Mouse (Mus musculus): ENCODE results near the gene Ucn2.

Ucn2 gene

DNA sequence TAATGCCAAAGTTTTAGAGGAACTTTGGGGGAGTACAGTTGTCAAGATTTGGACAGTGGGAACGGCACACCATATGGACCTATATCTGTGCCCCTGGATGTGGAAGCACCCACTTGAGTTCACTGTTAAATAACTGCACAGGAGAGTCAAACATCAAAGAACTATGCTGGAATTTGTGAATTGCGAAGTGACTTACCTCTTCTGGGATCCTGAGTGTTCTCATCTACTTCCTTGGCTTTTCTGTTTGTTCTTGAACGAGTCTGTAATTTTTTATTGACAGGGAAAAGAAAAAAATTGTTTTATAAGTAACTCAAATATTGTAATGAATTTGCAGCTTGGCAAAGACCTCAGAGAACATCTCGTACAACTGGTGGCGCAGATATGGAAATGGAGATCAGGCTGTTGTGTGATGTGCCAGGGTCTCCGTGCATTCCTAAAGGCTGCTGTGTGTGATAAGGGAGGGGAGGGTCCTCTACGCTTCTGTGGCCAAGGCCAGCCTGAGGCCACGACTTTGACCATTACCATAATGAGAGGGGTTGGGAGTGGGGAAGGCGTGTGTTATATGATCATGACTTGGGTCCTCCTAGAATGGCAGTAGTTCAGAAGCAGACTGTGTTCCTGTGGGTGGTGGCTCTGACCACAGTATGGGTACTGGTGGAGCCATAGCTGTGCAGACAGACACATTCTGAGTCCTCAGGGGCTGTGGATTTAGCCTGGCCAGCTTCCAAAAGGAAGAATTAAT, 7.0 kb downstream of the Ucn2 start:
- no peak for DNase-seq

- no peak for DNase-seq
These were observed 10.6 kb downstream of the Ucn2 start for GRCm38 (mm10) chr9:108996411-108996810.

- no peak for DNase-seq
These were observed 12.7 kb downstream of the Ucn2 start for GRCm38 (mm10) chr9:108998287-108999166.

- peak; percentile 36 to 52 for DNase-seq
These were observed 13.3 kb downstream of the Ucn2 start for GRCm38 (mm10) chr9:108999167-108999526.

DNA sequence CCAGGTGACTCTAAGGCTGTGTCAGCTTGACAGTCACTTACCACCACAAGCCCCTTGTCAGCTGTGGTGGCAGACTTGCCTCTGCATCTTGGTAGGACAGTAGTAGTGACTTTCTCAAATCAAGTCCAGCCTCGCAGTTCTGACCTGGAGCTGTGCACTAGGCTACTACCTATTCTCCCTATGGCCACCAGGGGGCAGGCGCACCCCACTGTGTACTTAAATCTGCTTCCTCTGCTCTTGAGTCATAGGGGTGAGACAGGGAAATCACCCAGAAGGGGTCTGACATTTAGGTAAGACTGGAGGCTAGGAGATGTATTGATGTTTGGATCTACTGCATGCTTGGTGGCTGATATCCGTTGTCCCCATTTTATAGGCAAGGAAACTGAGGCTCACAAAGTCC, 14.9 kb downstream of the Ucn2 start:
- peak; percentile 71 to 73 for DNase-seq

DNA sequence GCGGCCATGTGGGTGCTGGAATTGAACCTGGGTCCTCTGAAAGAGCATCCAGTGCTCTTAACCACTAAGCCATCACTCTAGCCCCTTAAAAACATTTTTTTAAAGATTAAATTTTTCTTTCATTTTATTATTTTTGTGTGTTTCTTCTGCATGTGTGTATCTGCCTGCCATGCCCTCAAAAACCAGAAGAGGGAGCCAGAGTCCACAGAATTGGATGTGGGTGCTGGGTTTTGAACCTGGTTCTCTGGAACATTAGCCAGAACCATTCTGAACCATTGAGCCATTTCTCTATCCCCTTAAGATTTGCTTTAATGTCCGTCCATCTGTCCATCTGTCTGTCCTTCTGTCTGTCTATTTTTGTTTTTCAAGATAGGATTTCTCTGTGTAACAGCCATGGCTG, 17.4 kb downstream of the Ucn2 start:
- DNase-seq: peak; percentile 44 to 54

DNA sequence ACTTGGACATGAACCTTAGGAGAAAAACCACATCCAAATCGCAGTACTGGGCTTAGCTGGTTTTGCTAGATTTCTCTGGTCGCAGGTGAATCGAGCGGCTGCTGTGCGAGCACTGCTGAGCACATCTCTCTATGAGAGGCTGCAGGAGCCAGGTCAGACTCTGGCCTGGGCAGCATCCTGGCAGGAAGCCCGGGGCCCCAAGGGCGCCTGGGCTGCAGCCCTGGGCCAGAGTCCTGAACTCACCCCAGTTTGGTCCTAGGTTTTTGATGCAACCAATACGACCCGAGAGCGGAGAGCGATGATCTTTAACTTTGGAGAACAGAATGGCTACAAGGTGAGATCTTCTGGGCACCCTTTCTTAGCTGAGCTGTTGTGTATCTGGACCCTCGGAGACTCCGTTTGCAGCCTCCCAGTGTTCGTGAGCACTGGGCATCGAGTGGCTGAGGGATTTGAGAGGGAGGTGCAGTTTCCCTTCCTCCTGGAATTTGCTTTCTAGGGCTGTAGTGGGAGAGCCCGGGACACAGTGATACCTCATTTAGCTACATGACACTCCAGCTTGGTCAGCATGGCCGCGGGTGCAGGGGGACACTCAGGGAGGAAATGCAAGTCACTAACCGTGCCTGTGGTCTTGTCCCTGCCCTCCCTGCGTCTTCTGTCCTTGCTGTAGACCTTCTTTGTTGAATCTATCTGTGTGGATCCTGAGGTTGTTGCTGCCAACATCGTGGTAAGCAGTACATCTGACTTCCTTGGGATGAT, 21.4 kb downstream of the Ucn2 start:
- no peak for DNase-seq

DNA sequence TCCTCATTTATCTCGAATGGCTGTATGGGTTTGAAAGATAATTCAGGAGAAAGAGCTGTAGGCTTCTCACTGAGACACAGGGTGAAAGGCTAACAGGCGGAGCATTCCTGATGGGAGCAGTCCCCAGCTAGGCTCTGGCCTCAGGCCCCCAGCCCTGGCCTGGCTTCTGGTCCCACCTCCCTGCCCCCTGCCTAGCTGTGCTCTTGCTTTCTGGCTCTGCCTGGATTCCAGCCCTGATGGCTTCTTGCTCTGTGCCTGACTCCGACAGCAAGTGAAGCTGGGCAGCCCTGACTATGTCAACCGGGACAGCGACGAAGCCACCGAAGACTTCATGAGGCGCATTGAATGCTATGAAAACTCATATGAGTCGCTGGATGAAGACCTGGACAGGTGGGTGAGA, 22.3 kb downstream of the Ucn2 start:
- no peak for DNase-seq

GRCm38 (mm10) chr9:109008994-109009635, 23.3 kb downstream of the Ucn2 start:
- DNase-seq: no peak

DNA sequence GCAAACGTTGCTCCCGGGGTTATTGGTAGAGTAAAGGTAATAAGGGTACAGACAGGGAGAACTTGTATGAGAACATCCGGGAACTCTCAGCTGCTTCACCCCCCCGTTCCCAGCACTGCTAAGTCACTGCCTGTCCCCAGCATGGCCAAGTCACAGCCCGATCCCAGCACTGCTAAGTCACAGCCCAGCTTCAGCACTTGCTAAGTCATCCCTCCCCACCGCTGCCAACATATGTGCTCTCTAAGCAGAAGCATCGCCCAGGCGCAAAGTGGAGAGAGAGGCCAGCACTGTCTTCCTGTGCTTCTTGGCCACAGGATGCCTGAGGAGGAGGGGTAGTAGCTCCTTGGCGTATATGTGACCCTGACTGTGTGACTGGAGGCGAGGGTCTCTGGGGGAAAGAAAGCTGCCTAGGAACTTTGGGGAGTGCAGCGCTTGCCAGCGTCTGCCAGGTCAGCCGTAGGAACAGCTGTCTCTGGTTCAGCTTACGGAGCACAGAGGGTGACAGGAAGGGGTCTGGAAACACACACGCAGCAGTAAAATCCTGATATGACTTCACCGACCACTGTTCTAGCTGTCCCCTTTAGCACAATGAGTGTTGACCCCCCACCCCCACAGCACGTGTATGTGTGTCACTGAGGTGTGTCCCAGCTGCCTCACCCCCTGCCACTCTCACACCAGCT, 24.0 kb downstream of the Ucn2 start:
- DNase-seq: no peak

DNA sequence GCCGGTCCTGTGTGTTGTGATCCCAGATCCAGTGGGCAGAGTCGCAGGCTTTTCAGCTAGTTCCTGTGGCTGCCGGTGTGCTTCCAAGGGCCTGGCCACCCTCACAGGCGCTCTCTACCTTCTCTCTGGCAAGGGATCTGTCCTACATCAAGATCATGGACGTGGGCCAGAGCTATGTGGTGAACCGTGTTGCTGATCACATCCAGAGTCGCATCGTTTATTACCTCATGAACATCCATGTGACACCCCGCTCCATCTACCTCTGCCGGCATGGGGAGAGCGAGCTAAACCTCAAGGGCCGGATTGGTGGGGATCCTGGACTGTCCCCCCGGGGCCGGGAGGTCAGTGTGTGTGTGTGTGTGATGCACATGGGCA, 24.5 kb downstream of the Ucn2 start:
- DNase-seq: no peak

DNA sequence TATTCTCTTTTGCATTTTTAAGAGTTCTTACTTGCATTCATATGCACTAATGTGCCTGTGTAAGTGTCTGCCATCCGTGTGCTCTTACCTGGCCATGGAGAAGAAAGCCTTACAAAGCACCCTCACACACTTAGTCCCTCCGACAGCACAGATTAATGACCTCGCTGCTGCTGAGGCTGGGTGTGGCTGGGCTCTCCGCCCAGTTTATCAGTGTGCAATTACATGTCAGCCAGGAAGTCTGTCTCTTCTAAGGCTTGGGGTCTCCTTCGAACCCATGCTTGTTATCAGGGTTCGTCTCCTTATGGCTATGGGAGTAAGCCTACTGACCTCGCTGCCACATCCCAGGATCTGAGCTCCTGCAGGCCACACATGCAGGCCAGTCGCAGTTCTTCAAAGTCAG, 29.6 kb downstream of the Ucn2 start:
- no peak for DNase-seq

GRCm38 (mm10) chr9:109016973-109017604, 31.3 kb downstream of the Ucn2 start:
- no peak for DNase-seq

DNA sequence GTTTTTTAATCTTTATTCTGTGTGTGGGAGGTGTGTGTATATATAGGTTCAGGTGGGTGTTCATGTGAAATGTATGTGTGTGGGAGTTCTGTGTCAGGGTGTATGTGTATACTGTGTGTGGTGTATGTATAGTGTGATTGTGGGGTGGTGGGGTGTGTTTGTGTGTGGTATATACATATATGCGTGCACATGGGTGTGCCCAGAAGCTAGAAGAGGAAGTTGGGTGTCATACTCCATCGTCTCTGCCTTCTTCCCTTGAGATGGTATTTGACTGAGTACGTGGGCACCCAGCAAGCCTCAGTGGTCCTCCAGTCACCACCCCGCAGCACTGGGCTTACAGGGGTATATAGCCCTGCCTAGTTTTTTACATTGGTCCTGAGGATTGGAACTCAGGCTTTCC, 35.6 kb downstream of the Ucn2 start:
- no peak for DNase-seq

DNA sequence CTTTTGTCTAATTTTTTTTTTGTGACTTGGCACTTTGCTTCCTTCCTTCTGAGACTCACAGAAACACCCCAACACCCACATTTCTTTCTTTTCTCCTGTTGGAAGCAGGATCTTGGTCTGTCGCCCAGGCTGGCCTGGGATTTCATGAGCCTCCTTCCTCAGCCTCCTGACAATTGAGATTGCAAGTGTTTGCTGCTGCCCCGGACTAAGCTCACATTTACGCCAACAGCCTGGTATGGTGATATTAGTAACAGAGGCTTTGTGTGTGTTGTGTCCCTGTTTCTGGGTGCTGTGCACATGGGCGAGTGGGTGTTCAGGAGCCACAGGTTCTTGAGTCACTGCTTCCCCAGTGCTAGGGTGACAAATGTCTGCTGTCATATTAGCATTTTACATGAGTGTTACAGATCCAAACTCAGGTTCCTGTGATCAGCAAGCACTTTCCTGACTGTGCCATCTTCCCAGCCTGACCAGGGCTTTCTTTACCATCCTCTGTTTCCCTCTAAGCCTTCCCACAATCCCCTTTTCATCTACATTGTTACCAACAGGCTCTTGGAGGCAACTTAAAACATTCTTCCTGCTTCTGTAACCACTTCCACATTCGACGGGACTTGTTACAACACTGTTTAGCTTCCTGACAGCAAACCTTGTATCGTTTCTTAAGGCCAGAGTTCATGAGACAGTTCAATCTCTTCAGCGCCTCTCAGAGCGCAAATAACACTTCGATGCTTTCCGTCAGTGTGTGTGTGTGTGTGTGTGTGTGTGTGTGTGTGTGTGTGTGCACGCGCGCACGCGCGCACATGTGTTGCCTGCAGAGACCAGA, 37.3 kb downstream of the Ucn2 start:
- no peak for DNase-seq

GRCm38 (mm10) chr9:109027521-109027920, 41.7 kb downstream of the Ucn2 start:
- DNase-seq: no peak

DNA sequence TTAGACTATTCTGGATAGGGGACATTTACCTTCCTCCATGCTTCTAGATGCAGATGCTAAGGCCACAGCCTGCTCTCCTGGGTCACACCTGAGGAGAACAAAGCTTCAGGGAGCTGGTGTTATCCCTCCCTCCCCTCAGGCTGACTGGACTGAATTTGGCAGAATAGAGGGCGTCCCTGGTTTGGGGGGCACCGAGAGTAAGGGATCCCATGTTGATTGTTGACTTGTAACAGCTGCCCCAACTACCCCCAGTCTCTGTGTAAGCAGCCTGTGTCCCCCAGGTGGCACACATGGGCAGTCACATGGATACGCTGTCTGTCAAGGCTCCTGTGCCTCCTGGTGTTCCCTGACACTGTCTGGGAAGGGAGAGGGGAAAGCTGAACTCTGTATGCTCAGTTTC, 42.6 kb downstream of the Ucn2 start:
- no peak for DNase-seq

- DNase-seq: no peak
These were observed 43.1 kb downstream of the Ucn2 start for GRCm38 (mm10) chr9:109028919-109029318.

DNA sequence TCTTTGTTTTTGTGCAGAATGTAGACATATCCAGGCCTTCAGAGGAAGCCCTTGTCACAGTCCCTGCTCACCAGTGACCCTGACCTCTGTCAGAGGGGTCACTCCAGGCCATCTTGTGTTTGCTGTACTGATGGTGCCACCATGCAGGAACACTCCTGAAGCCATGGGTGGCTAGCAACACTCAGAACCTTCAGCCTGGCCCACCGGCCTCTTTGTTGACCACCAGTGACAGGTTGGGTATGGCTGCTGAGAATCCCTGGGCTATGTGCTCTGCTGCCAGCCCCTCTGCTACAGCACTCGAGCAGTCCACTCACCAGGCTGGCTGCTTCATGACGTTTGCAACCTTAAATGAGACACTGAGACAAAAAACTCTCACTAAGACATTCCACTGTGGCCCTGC, 44.5 kb downstream of the Ucn2 start:
- no peak for DNase-seq

DNA sequence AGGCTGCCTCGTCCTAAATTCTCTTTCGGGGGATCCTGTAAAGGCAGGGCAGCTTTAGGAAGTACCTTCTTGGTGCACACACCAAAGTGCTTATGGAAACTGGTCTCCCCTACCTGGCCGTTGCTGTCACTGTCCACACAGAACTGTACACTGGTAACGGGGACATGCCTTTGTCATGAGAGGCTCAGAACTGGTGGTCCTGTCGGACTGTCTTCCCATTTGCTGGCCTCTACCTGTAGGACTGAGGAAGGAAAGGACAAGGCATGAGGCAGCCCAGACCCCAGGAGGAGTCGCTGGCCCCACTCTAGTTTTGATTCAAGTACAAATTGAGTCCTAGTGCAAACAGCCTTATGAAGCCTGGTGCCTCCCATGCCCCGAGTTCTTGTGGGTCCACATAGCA, 45.2 kb downstream of the Ucn2 start:
- DNase-seq: no peak

- no peak for DNase-seq
These were observed 45.9 kb downstream of the Ucn2 start for GRCm38 (mm10) chr9:109031686-109032085.
